Mouse (Mus musculus): ENCODE data around the gene Sept11. TPM values are rescaled to one million over a fixed set of nuclear protein-coding genes. Genes with fewer than 3 reads are reported as not detected.
A peak's percentile ranks its signal among the peaks of the same experiment; 100 is the strongest.

Gene Sept11
- total and polyA plus RNA-seq, 2 experiments from 2014 or later, result 88.1 to 92.5 TPM

- H3K36me3 ChIP-seq (ENCODE audit: insufficient read depth, low read length), result peaks cover 22% of the 10 kb centered on the region; the same call in 1 of the 2 replicates
- TF ChIP-seq CTCF (IDR thresholded peaks at IDR 0.05; ENCODE audit: low read depth), result no peak
- no peak overlapping the region for H3K4me2 ChIP-seq (ENCODE audit: low read depth, low read length)
- H3K9ac ChIP-seq (replicated peaks; ENCODE audit: low read length), result no peak overlapping the region
- H3K27ac ChIP-seq, result no peak overlapping the region
- H3K27me3 ChIP-seq (ENCODE audit: insufficient read depth, low read length), result no peaks in the 10 kb centered on the region
- H3K4me1 ChIP-seq (ENCODE audit: insufficient read depth, low read length), result no peaks in the 10 kb centered on the region
- H3K9me3 ChIP-seq (ENCODE audit: low read length), result no peaks in the 10 kb centered on the region
- no peak overlapping the region for H3K4me3 ChIP-seq (ENCODE audit: low read length)
- ATAC-seq (no peak), DNase-seq (ENCODE audit: low spot score) (no peak)
- WGBS, result 80% methylated on average over 11 of the region's 11 CpGs
These were observed 61.2 kb downstream of the Sept11 start for GRCm38 (mm10) chr5:93154401-93154800.

DNA sequence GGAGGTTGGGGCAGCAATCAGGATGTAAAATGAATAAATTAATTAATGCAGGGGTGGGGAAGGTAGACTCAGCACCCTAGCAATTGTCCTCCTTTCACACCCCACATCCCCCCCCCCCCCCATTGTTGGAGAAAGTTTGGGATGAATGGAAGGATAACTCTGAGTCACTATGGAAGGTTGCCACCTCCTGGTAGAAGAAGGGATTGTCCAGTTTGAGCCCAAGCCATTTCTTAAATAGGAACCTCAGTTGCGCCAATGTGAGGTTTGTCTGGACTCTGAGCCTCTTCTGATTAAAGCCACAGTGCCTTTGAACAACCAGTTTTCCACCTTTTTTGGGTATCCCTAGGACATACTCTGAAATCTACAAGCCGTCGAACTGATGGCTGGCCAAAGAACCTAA is 70.3 kb downstream of the Sept11 start:
- Histone ChIP-seq H3K36me3 (ENCODE audit: insufficient read depth, low read length) (peaks cover 31% of the 10 kb centered on the region), H3K9me3 (ENCODE audit: low read length) (no peaks in the 10 kb centered on the region), H3K4me3 (ENCODE audit: low read length) (no peak overlapping the region), H3K4me1 (ENCODE audit: insufficient read depth, low read length) (no peaks in the 10 kb centered on the region), H3K27ac (no peak overlapping the region), H3K4me2 (ENCODE audit: low read depth, low read length) (no peak overlapping the region), H3K27me3 (ENCODE audit: insufficient read depth, low read length) (no peaks in the 10 kb centered on the region), H3K9ac (replicated peaks; ENCODE audit: low read length) (no peak overlapping the region)
- ATAC-seq (0 out of 2 replicates have a peak, but pooled peaks have one; percentile 22), DNase-seq (ENCODE audit: low spot score) (peak; percentile 80)
- 77% methylated on average over 3 of the region's 3 CpGs for WGBS
- TF ChIP-seq CTCF (IDR thresholded peaks at IDR 0.05; ENCODE audit: low read depth), result peak; percentile 79

DNA sequence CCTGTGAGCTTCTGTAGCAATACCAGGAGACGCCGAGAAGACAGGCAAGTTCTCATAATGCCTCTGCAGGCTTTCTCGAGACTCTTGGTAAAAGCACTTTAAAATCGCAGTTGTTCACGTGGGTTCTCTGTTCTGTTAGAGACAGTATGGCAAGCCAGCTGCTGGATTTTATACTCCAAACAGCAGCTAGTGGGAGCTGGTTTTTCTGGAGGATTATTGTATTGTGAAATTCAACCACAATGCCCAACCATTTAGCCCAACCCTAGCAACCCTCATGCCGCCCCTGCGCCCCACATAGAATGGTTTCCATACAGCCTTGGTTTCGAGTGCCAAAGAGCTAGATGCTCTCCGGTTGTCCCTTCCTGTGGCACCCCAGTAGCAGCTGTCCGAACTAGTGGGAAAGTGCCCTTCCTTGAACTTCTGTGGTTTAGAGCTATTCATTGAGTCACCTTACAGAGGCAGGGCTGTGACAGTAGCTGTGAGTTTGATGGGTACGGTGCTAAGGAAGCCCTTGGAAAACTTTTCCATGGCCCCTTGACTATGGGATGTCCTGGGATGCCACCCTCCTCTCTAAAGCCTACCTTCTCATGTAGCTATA is 74.8 kb downstream of the Sept11 start:
- no peak overlapping the region for H3K4me2 ChIP-seq (ENCODE audit: low read depth, low read length)
- H3K4me1 ChIP-seq (ENCODE audit: insufficient read depth, low read length), result no peaks in the 10 kb centered on the region
- H3K27ac ChIP-seq, result no peak overlapping the region
- 87% methylated on average over 11 of the region's 11 CpGs for WGBS
- H3K36me3 ChIP-seq (ENCODE audit: insufficient read depth, low read length), result peaks cover 48% of the 10 kb centered on the region
- no peak overlapping the region for H3K4me3 ChIP-seq (ENCODE audit: low read length)
- no peak for TF ChIP-seq CTCF (IDR thresholded peaks at IDR 0.05; ENCODE audit: low read depth)
- no peaks in the 10 kb centered on the region for H3K9me3 ChIP-seq (ENCODE audit: low read length)
- no peak for DNase-seq (ENCODE audit: low spot score)
- H3K27me3 ChIP-seq (ENCODE audit: insufficient read depth, low read length), result no peaks in the 10 kb centered on the region
- H3K9ac ChIP-seq (replicated peaks; ENCODE audit: low read length), result no peak overlapping the region
- ATAC-seq, result no peak

GRCm38 (mm10) chr5:93168654-93169053 is 75.4 kb downstream of the Sept11 start:
- Histone ChIP-seq H3K27me3 (ENCODE audit: insufficient read depth, low read length) (no peaks in the 10 kb centered on the region), H3K4me2 (ENCODE audit: low read depth, low read length) (no peak overlapping the region), H3K9me3 (ENCODE audit: low read length) (no peaks in the 10 kb centered on the region), H3K36me3 (ENCODE audit: insufficient read depth, low read length) (peaks cover 48% of the 10 kb centered on the region), H3K4me3 (ENCODE audit: low read length) (no peak overlapping the region), H3K4me1 (ENCODE audit: insufficient read depth, low read length) (no peaks in the 10 kb centered on the region), H3K9ac (replicated peaks; ENCODE audit: low read length) (no peak overlapping the region), H3K27ac (no peak overlapping the region)
- WGBS, result 88% methylated on average over 6 of the region's 6 CpGs
- TF ChIP-seq CTCF (IDR thresholded peaks at IDR 0.05; ENCODE audit: low read depth), result no peak
- ATAC-seq (no peak), DNase-seq (ENCODE audit: low spot score) (no peak)

- H3K36me3 ChIP-seq (ENCODE audit: insufficient read depth, low read length), result peaks cover 32% of the 10 kb centered on the region; the same call in 1 of the 2 replicates
- 97% methylated on average over 15 of the region's 15 CpGs for WGBS
These were observed 78.2 kb downstream of the Sept11 start for GRCm38 (mm10) chr5:93171420-93171819.

DNA sequence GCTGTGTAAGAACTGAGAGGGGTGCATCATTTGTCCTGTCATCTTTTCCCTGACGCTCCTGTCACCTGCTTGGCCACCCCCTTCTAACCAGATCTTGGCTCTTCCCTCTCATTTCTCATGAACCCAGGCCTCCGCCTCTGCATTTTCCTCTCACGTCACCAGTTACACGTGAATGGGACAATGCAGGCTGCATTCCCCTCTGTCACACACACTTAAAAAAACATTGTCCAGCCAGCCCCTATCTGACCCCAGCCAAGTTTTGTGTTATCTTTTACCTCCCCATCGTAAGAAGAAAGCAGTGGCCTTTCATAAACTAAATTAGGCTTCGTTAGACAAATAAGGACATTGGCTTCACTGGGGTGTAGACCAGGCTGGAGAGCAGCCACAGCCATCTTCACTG is 79.3 kb downstream of the Sept11 start:
- no peaks in the 10 kb centered on the region for H3K27me3 ChIP-seq (ENCODE audit: insufficient read depth, low read length)
- TF ChIP-seq CTCF (IDR thresholded peaks at IDR 0.05; ENCODE audit: low read depth), result no peak
- H3K4me1 ChIP-seq (ENCODE audit: insufficient read depth, low read length), result no peaks in the 10 kb centered on the region
- no peaks in the 10 kb centered on the region for H3K9me3 ChIP-seq (ENCODE audit: low read length)
- DNase-seq (ENCODE audit: low spot score), result no peak
- peaks cover 30% of the 10 kb centered on the region; the same call in 1 of the 2 replicates for H3K36me3 ChIP-seq (ENCODE audit: insufficient read depth, low read length)
- 86% methylated on average over 6 of the region's 6 CpGs for WGBS
- H3K9ac ChIP-seq (replicated peaks; ENCODE audit: low read length), result no peak overlapping the region
- H3K4me3 ChIP-seq (ENCODE audit: low read length), result no peak overlapping the region
- ATAC-seq, result no peak
- no peak overlapping the region for H3K27ac ChIP-seq
- H3K4me2 ChIP-seq (ENCODE audit: low read depth, low read length), result no peak overlapping the region

More at GRCm38 (mm10) chr5:93171420-93171819, 78.2 kb downstream of the Sept11 start:
- no peak overlapping the region for H3K27ac ChIP-seq
- TF ChIP-seq CTCF (IDR thresholded peaks at IDR 0.05; ENCODE audit: low read depth), result no peak
- H3K4me2 ChIP-seq (ENCODE audit: low read depth, low read length), result no peak overlapping the region
- ATAC-seq (no peak), DNase-seq (ENCODE audit: low spot score) (no peak)
- H3K4me3 ChIP-seq (ENCODE audit: low read length), result no peak overlapping the region
- no peaks in the 10 kb centered on the region for H3K4me1 ChIP-seq (ENCODE audit: insufficient read depth, low read length)
- no peaks in the 10 kb centered on the region for H3K27me3 ChIP-seq (ENCODE audit: insufficient read depth, low read length)
- H3K9me3 ChIP-seq (ENCODE audit: low read length), result no peaks in the 10 kb centered on the region
- no peak overlapping the region for H3K9ac ChIP-seq (replicated peaks; ENCODE audit: low read length)

GRCm38 (mm10) chr5:93174675-93175074 is 81.4 kb downstream of the Sept11 start:
- no peak for DNase-seq (ENCODE audit: low spot score)
- no peak overlapping the region for H3K4me2 ChIP-seq (ENCODE audit: low read depth, low read length)
- no peak overlapping the region for H3K9ac ChIP-seq (replicated peaks; ENCODE audit: low read length)
- H3K4me3 ChIP-seq (ENCODE audit: low read length), result no peak overlapping the region
- H3K36me3 ChIP-seq (ENCODE audit: insufficient read depth, low read length), result peaks cover 25% of the 10 kb centered on the region; the same call in 1 of the 2 replicates
- H3K9me3 ChIP-seq (ENCODE audit: low read length), result no peaks in the 10 kb centered on the region
- TF ChIP-seq CTCF (IDR thresholded peaks at IDR 0.05; ENCODE audit: low read depth), result no peak
- ATAC-seq, result no peak
- no peaks in the 10 kb centered on the region for H3K4me1 ChIP-seq (ENCODE audit: insufficient read depth, low read length)
- WGBS, result 91% methylated on average over 6 of the region's 6 CpGs
- H3K27me3 ChIP-seq (ENCODE audit: insufficient read depth, low read length), result no peaks in the 10 kb centered on the region
- no peak overlapping the region for H3K27ac ChIP-seq

Data from hindbrain, postnatal 0 days (tissue).